Mouse (Mus musculus) limb, embryonic 11.5 days (tissue): ENCODE results near the gene Jag2. TPM values are rescaled to one million over a fixed set of nuclear protein-coding genes. Genes with fewer than 3 reads are reported as not detected.

ENCODE experiments used
- ATAC-seq: fragments of 200-750 bp; cut with Nextera tagmentation; 2 replicates; pipeline ENCODE4 v1.8.0; 2017; ENCODE audit warnings: low read depth; ENCODE audit not compliant: insufficient number of reproducible peaks, low FRiP score, low TSS enrichment
- DNase-seq: peaks from one replicate; pipeline ENCODE4 v3.0.0-alpha.2; 2015; ENCODE audit warnings: low spot score
- H3K27ac ChIP-seq: fragments of 300-500 bp; sonication (generic); replicated peaks from 2 replicates; pipeline ENCODE4 v1.5.1; 2014; ENCODE audit warnings: low read depth, mild to moderate bottlenecking, low read length
- H3K27me3 ChIP-seq: fragments of 300-500 bp; sonication (generic); 2 replicates; pipeline ENCODE4 v1.6.1; 2014; ENCODE audit warnings: mild to moderate bottlenecking, low read length, mixed read lengths; ENCODE audit not compliant: control insufficient read depth, insufficient read depth
- H3K36me3 ChIP-seq: fragments of 300-500 bp; sonication (generic); 2 replicates; pipeline ENCODE4 v1.6.1; 2014; ENCODE audit warnings: mild to moderate bottlenecking, low read length, moderate library complexity, mixed read lengths; ENCODE audit not compliant: control insufficient read depth, insufficient read depth
- H3K4me1 ChIP-seq: fragments of 300-500 bp; sonication (generic); 2 replicates; pipeline ENCODE4 v1.6.1; 2014; ENCODE audit warnings: low read length, mixed read lengths; ENCODE audit not compliant: control insufficient read depth, insufficient read depth
- H3K4me2 ChIP-seq: fragments of 300-500 bp; sonication (generic); 2 replicates; pipeline ENCODE4 v1.6.1; 2014; ENCODE audit warnings: low read depth, mild to moderate bottlenecking, moderate library complexity; ENCODE audit not compliant: severe bottlenecking
- H3K4me3 ChIP-seq: fragments of 300-500 bp; sonication (generic); 2 replicates; pipeline ENCODE4 v1.5.1; 2014; ENCODE audit warnings: low read depth, low read length
- H3K9ac ChIP-seq: fragments of 300-500 bp; sonication (generic); 2 replicates; pipeline ENCODE4 v1.6.1; 2014; ENCODE audit warnings: mild to moderate bottlenecking, low read length
- H3K9me3 ChIP-seq: fragments of 300-500 bp; sonication (generic); 2 replicates; pipeline ENCODE4 v1.6.1; 2016; ENCODE audit warnings: low read length; ENCODE audit not compliant: control insufficient read depth
- WGBS: fragments of 180-500 bp; shearing (Covaris S2); extraction: QIAGEN DNeasy Blood & Tissue Kit; methylation state at CpG from one replicate; pipeline ENCODE4 v1.1.7; 2014; 5-methylcytosine and 5-hydroxymethylcytosine counted together
- polyA plus RNA-seq: library from polyadenylated mRNA; unstranded; fragments of >200 nt; fragmentation: Nextera tagmentation; extraction: Ambion mirVana; gene quantifications from 2 replicates; pipeline ENCODE4 v1.2.1, GENCODE M21; 2014

The Jag2 gene
- polyA plus RNA-seq, 1 experiment from 2014 or later, result 4.7 TPM

GRCm38 (mm10) chr12:112938873-112939565, 9.4 kb upstream of the Jag2 start:
- no peaks in the 10 kb centered on the region for H3K9me3 ChIP-seq
- H3K27me3 ChIP-seq, result no peaks in the 10 kb centered on the region
- H3K9ac ChIP-seq, result no peak overlapping the region
- H3K27ac ChIP-seq, result no peak overlapping the region
- no peak overlapping the region for H3K4me2 ChIP-seq
- peak; percentile 24; the same call in 1 of the 2 replicates for ATAC-seq
- H3K36me3 ChIP-seq, result no peaks in the 10 kb centered on the region
- WGBS, result 52% methylated on average over 10 of the region's 10 CpGs
- peaks cover 14% of the 10 kb centered on the region for H3K4me1 ChIP-seq
- peak; percentile 75 for DNase-seq
- no peak overlapping the region for H3K4me3 ChIP-seq

GRCm38 (mm10) chr12:112938366-112938765, 8.8 kb upstream of the Jag2 start:
- Histone ChIP-seq H3K36me3 (no peaks in the 10 kb centered on the region), H3K27me3 (no peaks in the 10 kb centered on the region), H3K27ac (no peak overlapping the region), H3K4me2 (no peak overlapping the region), H3K4me3 (no peak overlapping the region), H3K4me1 (peaks cover 14% of the 10 kb centered on the region), H3K9ac (no peak overlapping the region), H3K9me3 (no peaks in the 10 kb centered on the region)
- DNase-seq, result no peak
- no peak for ATAC-seq
- 75% methylated on average over 10 of the region's 10 CpGs for WGBS

GRCm38 (mm10) chr12:112937906-112938305, 8.3 kb upstream of the Jag2 start:
- Histone ChIP-seq H3K4me1 (peaks cover 14% of the 10 kb centered on the region), H3K27me3 (no peaks in the 10 kb centered on the region), H3K9ac (no peak overlapping the region), H3K9me3 (no peaks in the 10 kb centered on the region), H3K4me3 (no peak overlapping the region), H3K36me3 (no peaks in the 10 kb centered on the region), H3K27ac (no peak overlapping the region), H3K4me2 (no peak overlapping the region)
- WGBS, result 31% methylated on average over 9 of the region's 9 CpGs
- no peak for DNase-seq
- peak; percentile 31 for ATAC-seq

- DNase-seq, result no peak
- 36% methylated on average over 7 of the region's 7 CpGs for WGBS
These were observed 3.1 kb upstream of the Jag2 start for GRCm38 (mm10) chr12:112932647-112933046.

GRCm38 (mm10) chr12:112928401-112929241, 955 bp downstream of the Jag2 start:
- H3K4me2 ChIP-seq, result peak overlapping the region; percentile 95
- peaks cover 51% of the 10 kb centered on the region for H3K27me3 ChIP-seq
- H3K9me3 ChIP-seq, result no peaks in the 10 kb centered on the region
- DNase-seq, result peak; percentile 59
- 2% methylated on average over 103 of the region's 124 CpGs for WGBS
- no peak for ATAC-seq
- H3K36me3 ChIP-seq, result no peaks in the 10 kb centered on the region
- H3K4me1 ChIP-seq, result peaks cover 31% of the 10 kb centered on the region
- H3K27ac ChIP-seq, result no peak overlapping the region
- H3K9ac ChIP-seq, result 0 out of 2 replicates have a peak overlapping the region, but pooled peaks have one; percentile 7
- peak overlapping the region; percentile 45 for H3K4me3 ChIP-seq

More at GRCm38 (mm10) chr12:112932647-112933046, 3.1 kb upstream of the Jag2 start:
- Histone ChIP-seq H3K4me3 (no peak overlapping the region), H3K27me3 (peaks cover 39% of the 10 kb centered on the region), H3K4me2 (no peak overlapping the region), H3K9ac (no peak overlapping the region), H3K36me3 (no peaks in the 10 kb centered on the region), H3K4me1 (peaks cover 28% of the 10 kb centered on the region), H3K9me3 (no peaks in the 10 kb centered on the region), H3K27ac (no peak overlapping the region)
- no peak for ATAC-seq

- peaks cover 25% of the 10 kb centered on the region for H3K4me1 ChIP-seq
- no peak for DNase-seq
These were observed 2.3 kb downstream of the Jag2 start for GRCm38 (mm10) chr12:112927265-112927664.

GRCm38 (mm10) chr12:112925950-112926349, 3.6 kb downstream of the Jag2 start:
- no peak for ATAC-seq
- H3K9me3 ChIP-seq, result no peaks in the 10 kb centered on the region
- 83% methylated on average over 6 of the region's 6 CpGs for WGBS
- no peaks in the 10 kb centered on the region for H3K36me3 ChIP-seq
- H3K4me2 ChIP-seq, result no peak overlapping the region
- no peak for DNase-seq
- peaks cover 43% of the 10 kb centered on the region for H3K27me3 ChIP-seq
- no peak overlapping the region for H3K9ac ChIP-seq
- peaks cover 25% of the 10 kb centered on the region for H3K4me1 ChIP-seq
- H3K4me3 ChIP-seq, result no peak overlapping the region
- H3K27ac ChIP-seq, result no peak overlapping the region

More at GRCm38 (mm10) chr12:112927265-112927664, 2.3 kb downstream of the Jag2 start:
- Histone ChIP-seq H3K4me3 (no peak overlapping the region), H3K27ac (no peak overlapping the region), H3K9me3 (no peaks in the 10 kb centered on the region), H3K27me3 (peaks cover 51% of the 10 kb centered on the region), H3K9ac (no peak overlapping the region), H3K4me2 (peak overlapping the region; percentile 28; the same call in 1 of the 2 replicates), H3K36me3 (no peaks in the 10 kb centered on the region)
- 66% methylated on average over 14 of the region's 14 CpGs for WGBS
- ATAC-seq, result no peak

- H3K4me3 ChIP-seq, result no peak overlapping the region
- no peaks in the 10 kb centered on the region for H3K36me3 ChIP-seq
- no peaks in the 10 kb centered on the region for H3K9me3 ChIP-seq
- H3K9ac ChIP-seq, result no peak overlapping the region
- H3K27ac ChIP-seq, result no peak overlapping the region
- H3K4me1 ChIP-seq, result peaks cover 5% of the 10 kb centered on the region; the same call in 1 of the 2 replicates
- peaks cover 11% of the 10 kb centered on the region for H3K27me3 ChIP-seq
- H3K4me2 ChIP-seq, result no peak overlapping the region
- no peak for ATAC-seq
- 8% methylated on average over 3 of the region's 3 CpGs for WGBS
- DNase-seq, result no peak
These were observed 7.0 kb downstream of the Jag2 start for GRCm38 (mm10) chr12:112922541-112922940.
